Mouse (Mus musculus) heart, embryonic 16.5 days (tissue): ENCODE results near the gene Ybx2. TPM values are rescaled to one million over a fixed set of nuclear protein-coding genes. Genes with fewer than 3 reads are reported as not detected.
A peak's percentile ranks its signal among the peaks of the same experiment; 100 is the strongest.
"Not testable (repeated sequence)": the region's sequence is repeated elsewhere in the genome, so short reads cannot be mapped to it uniquely, and the experiment has no call there.

Source experiments
- ATAC-seq: fragments of 200-750 bp; cut with Nextera tagmentation; replicated peaks from 2 replicates; pipeline ENCODE4 v1.8.0; 2017; ENCODE audit warnings: moderate number of reproducible peaks; ENCODE audit not compliant: insufficient read depth, low FRiP score; ENCODE audit errors: extremely low read depth
- H3K27ac ChIP-seq: fragments of 300-500 bp; sonication (generic); 2 replicates; pipeline ENCODE4 v1.5.1; 2014; ENCODE audit warnings: mild to moderate bottlenecking, low read length, control low read depth, moderate library complexity
- H3K27me3 ChIP-seq: fragments of 300-500 bp; sonication (generic); 2 replicates; pipeline ENCODE4 v1.6.1; 2014; ENCODE audit warnings: low read length, mixed read lengths; ENCODE audit not compliant: control insufficient read depth, insufficient read depth
- H3K36me3 ChIP-seq: fragments of 300-500 bp; sonication (generic); 2 replicates; pipeline ENCODE4 v1.6.1; 2014; ENCODE audit not compliant: control insufficient read depth, insufficient read depth
- H3K4me1 ChIP-seq: fragments of 300-500 bp; sonication (generic); 2 replicates; pipeline ENCODE4 v1.6.1; 2014; ENCODE audit warnings: low read length, mixed read lengths; ENCODE audit not compliant: control insufficient read depth, insufficient read depth
- H3K4me2 ChIP-seq: fragments of 300-500 bp; sonication (generic); 2 replicates; pipeline ENCODE4 v1.6.1; 2014; ENCODE audit warnings: low read depth, mild to moderate bottlenecking, control low read depth, low read length
- H3K4me3 ChIP-seq: fragments of 300-500 bp; sonication (generic); 2 replicates; pipeline ENCODE4 v1.5.1; 2014; ENCODE audit warnings: mild to moderate bottlenecking, control low read depth, low read length
- H3K9ac ChIP-seq: fragments of 300-500 bp; sonication (generic); 2 replicates; pipeline ENCODE4 v1.6.1; 2014; ENCODE audit warnings: low read length, control low read depth
- H3K9me3 ChIP-seq: fragments of 300-500 bp; sonication (generic); replicated peaks from 2 replicates; pipeline ENCODE4 v1.6.1; 2016; ENCODE audit warnings: low read length; ENCODE audit not compliant: control insufficient read depth
- WGBS: fragments of 180-500 bp; shearing (Covaris S2); extraction: QIAGEN DNeasy Blood & Tissue Kit; methylation state at CpG from one replicate; pipeline ENCODE4 v1.1.7; 2014; 5-methylcytosine and 5-hydroxymethylcytosine counted together
- polyA plus RNA-seq: library from polyadenylated mRNA; unstranded; fragments of >200 nt; fragmentation: Nextera tagmentation; extraction: Ambion mirVana; gene quantifications from 2 replicates; pipeline ENCODE4 v1.2.1, GENCODE M21; 2015

Ybx2 gene
- polyA plus RNA-seq, 1 experiment from 2014 or later: 5.3 TPM

GRCm38 (mm10) chr11:69919661-69920265 is 15.8 kb upstream of the Ybx2 start:
- Histone ChIP-seq H3K36me3 (peaks cover 32% of the 10 kb centered on the region), H3K9ac (peak overlapping the region; percentile 98), H3K4me1 (peaks cover 34% of the 10 kb centered on the region), H3K27ac (peak overlapping the region; percentile 97), H3K4me3 (peak overlapping the region; percentile 91), H3K4me2 (peak overlapping the region; percentile 98), H3K9me3 (no peaks in the 10 kb centered on the region), H3K27me3 (no peaks in the 10 kb centered on the region)
- under 1% methylated on average over 17 of the region's 17 CpGs for WGBS
- peak; percentile 11; the same call in 1 of the 2 replicates for ATAC-seq

- Histone ChIP-seq H3K4me1 (peaks cover 27% of the 10 kb centered on the region), H3K27ac (peak overlapping the region; percentile 97), H3K9ac (peak overlapping the region; percentile 98), H3K4me2 (peak overlapping the region; percentile 98), H3K4me3 (peak overlapping the region; percentile 91), H3K36me3 (peaks cover 31% of the 10 kb centered on the region), H3K27me3 (no peaks in the 10 kb centered on the region), H3K9me3 (no peaks in the 10 kb centered on the region)
- 0 out of 2 replicates have a peak, but pooled peaks have one; percentile 7 for ATAC-seq
- under 1% methylated on average over 62 of the region's 65 CpGs for WGBS
Measured at GRCm38 (mm10) chr11:69920266-69921031, 15.1 kb upstream of the Ybx2 start.

GRCm38 (mm10) chr11:69921114-69922011 is 14.2 kb upstream of the Ybx2 start, which contains the start of gene Eif5a:
Gene Eif5a (minus strand): TSS chr11:69921958.
- peak within 1 kb of the TSS; percentile 98 for H3K9ac ChIP-seq
- H3K27ac ChIP-seq: peak within 1 kb of the TSS; percentile 100
- under 1% methylated on average over 78 of the region's 78 CpGs for WGBS
- H3K4me1 ChIP-seq: peaks cover 18% of the 10 kb centered on the region
- peak within 1 kb of the TSS; percentile 98 for H3K4me2 ChIP-seq
- peak within 1 kb of the TSS; percentile 91 for H3K4me3 ChIP-seq
- peak; percentile 96 for ATAC-seq
- H3K9me3 ChIP-seq: no peaks in the 10 kb centered on the region
- H3K36me3 ChIP-seq: peaks cover 22% of the 10 kb centered on the region
- no peaks in the 10 kb centered on the region for H3K27me3 ChIP-seq

- Histone ChIP-seq H3K27ac (peak overlapping the region; percentile 100), H3K36me3 (peaks cover 18% of the 10 kb centered on the region), H3K27me3 (no peaks in the 10 kb centered on the region), H3K4me3 (peak overlapping the region; percentile 74), H3K9me3 (no peaks in the 10 kb centered on the region), H3K4me1 (peaks cover 18% of the 10 kb centered on the region), H3K4me2 (peak overlapping the region; percentile 88), H3K9ac (peak overlapping the region; percentile 86)
- WGBS: 4% methylated on average over 12 of the region's 12 CpGs
- ATAC-seq: no peak
Measured at GRCm38 (mm10) chr11:69922012-69922756, 13.4 kb upstream of the Ybx2 start.

GRCm38 (mm10) chr11:69922796-69923195 is 12.8 kb upstream of the Ybx2 start:
- ATAC-seq: no peak
- Histone ChIP-seq H3K4me3 (no peak overlapping the region), H3K27me3 (no peaks in the 10 kb centered on the region), H3K4me2 (peak overlapping the region; percentile 88; the same call in 1 of the 2 replicates), H3K27ac (peak overlapping the region; percentile 48; the same call in 1 of the 2 replicates), H3K36me3 (peaks cover 11% of the 10 kb centered on the region), H3K9ac (0 out of 2 replicates have a peak overlapping the region, but pooled peaks have one; percentile 2), H3K4me1 (peaks cover 18% of the 10 kb centered on the region), H3K9me3 (no peaks in the 10 kb centered on the region)
- WGBS: 69% methylated on average over 3 of the region's 3 CpGs

- no peak overlapping the region for H3K27ac ChIP-seq
- H3K4me3 ChIP-seq: no peak overlapping the region
Measured at GRCm38 (mm10) chr11:69927501-69927900, 8.1 kb upstream of the Ybx2 start.

GRCm38 (mm10) chr11:69929712-69930111 is 5.9 kb upstream of the Ybx2 start:
- Histone ChIP-seq H3K9me3 (no peaks in the 10 kb centered on the region), H3K9ac (no peak overlapping the region), H3K4me2 (no peak overlapping the region), H3K27me3 (no peaks in the 10 kb centered on the region), H3K4me1 (peaks cover 4% of the 10 kb centered on the region), H3K4me3 (no peak overlapping the region), H3K27ac (no peak overlapping the region), H3K36me3 (no peaks in the 10 kb centered on the region)
- no peak for ATAC-seq
- WGBS: 36% methylated on average over 4 of the region's 4 CpGs

More at GRCm38 (mm10) chr11:69927501-69927900, 8.1 kb upstream of the Ybx2 start:
- no peaks in the 10 kb centered on the region; the same call in 1 of the 2 replicates for H3K4me1 ChIP-seq
- no peak overlapping the region for H3K4me2 ChIP-seq
- no peaks in the 10 kb centered on the region for H3K9me3 ChIP-seq
- H3K9ac ChIP-seq: no peak overlapping the region
- 90% methylated on average over 2 of the region's 2 CpGs for whole genome bisulfite sequencing
- ATAC-seq: no peak
- H3K27me3 ChIP-seq: no peaks in the 10 kb centered on the region
- H3K36me3 ChIP-seq: no peaks in the 10 kb centered on the region

- H3K9ac ChIP-seq, H3K4me1 ChIP-seq, H3K4me2 ChIP-seq, ATAC-seq, H3K4me3 ChIP-seq, H3K9me3 ChIP-seq, H3K36me3 ChIP-seq, H3K27me3 ChIP-seq, H3K27ac ChIP-seq: not testable (repeated sequence)
- WGBS: 88% methylated on average over 8 of the region's 8 CpGs
Measured at GRCm38 (mm10) chr11:69930176-69930575, 5.4 kb upstream of the Ybx2 start.
